Mouse (Mus musculus) G1E (cell line): Measurements from ENCODE around the gene Gm20809. TPM values are rescaled to one million over a fixed set of nuclear protein-coding genes. Genes with fewer than 3 reads are reported as not detected.
"Not testable (repeated sequence)": the region's sequence is repeated elsewhere in the genome, so short reads cannot be mapped to it uniquely, and the experiment has no call there.

ENCODE experiments used
- ATAC-seq: 2 replicates; pipeline ENCODE4 v1.8.0; 2016; ENCODE audit warnings: mild to moderate bottlenecking; ENCODE audit not compliant: insufficient number of reproducible peaks, poor library complexity, low FRiP score, severe bottlenecking; ENCODE audit errors: extremely low read depth
- DNase-seq: peaks from one replicate; pipeline ENCODE4 v3.0.0; 2012; ENCODE audit warnings: low spot score
- H3K27me3 ChIP-seq: 2 replicates; pipeline ENCODE4 v1.6.1; 2012; ENCODE audit warnings: mild to moderate bottlenecking, low read length, inconsistent platforms; ENCODE audit not compliant: insufficient read depth
- H3K36me3 ChIP-seq: replicated peaks from 2 replicates; pipeline ENCODE3; 2012; ENCODE audit warnings: mild to moderate bottlenecking, inconsistent platforms
- H3K4me1 ChIP-seq: 2 replicates; pipeline ENCODE4 v1.6.1; 2012; ENCODE audit warnings: low read depth, low read length, inconsistent platforms, mixed read lengths; ENCODE audit not compliant: insufficient read depth
- H3K4me3 ChIP-seq: 2 replicates; pipeline ENCODE4 v1.5.1; 2012; ENCODE audit warnings: low read depth, mild to moderate bottlenecking, inconsistent platforms, low read length, moderate library complexity, mixed read lengths
- H3K9me3 ChIP-seq: replicated peaks from 2 replicates; pipeline ENCODE4 v1.6.1; 2012; ENCODE audit warnings: inconsistent platforms
- polyA plus RNA-seq: library from polyadenylated mRNA; stranded (reverse); fragments of >175 nt; gene quantifications from 2 replicates; pipeline ENCODE4 v1.2.3, GENCODE M21; 2012
- total RNA-seq, 2 experiments: library from RNA; stranded (forward) in 1 of 2; stranded (reverse) in 1 of 2; fragments of 200-1000 nt in 1 of 2; fragments of >200 nt in 1 of 2; fragmentation: Nextera tagmentation in 1 of 2; gene quantifications; 2 replicates each; pipeline ENCODE4 v1.2.3; 2014 to 2017

Gene Gm20809
- total RNA-seq (2014; fragmentation: Nextera tagmentation) (not detected in 2 replicates), total RNA-seq (2017) (not detected in 2 replicates), polyA plus RNA-seq (not detected in 2 replicates)

DNA sequence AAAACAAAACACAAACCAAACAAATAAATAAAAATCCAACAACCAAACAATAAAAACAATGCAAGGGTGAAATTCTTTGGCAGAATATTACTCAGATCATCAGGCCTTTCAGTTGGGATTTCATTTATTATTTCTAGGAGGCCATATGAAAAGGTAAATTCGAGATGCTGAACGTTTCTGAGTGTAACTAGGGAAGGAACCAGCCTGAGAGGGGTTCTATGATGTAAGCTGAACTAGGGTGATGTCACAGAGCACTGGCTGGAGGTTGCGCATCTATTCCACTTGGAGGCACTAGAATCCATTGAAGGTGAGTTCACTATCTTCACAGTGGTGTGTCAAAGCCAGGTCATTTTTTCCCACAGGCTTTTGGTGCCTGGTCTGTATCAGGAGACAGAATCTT, at the start of gene Gm20809:
Gene Gm20809, plus strand, starts transcription at position 301 of the 400 bp plus-strand sequence.
- ATAC-seq, H3K36me3 ChIP-seq, H3K4me1 ChIP-seq, DNase-seq, H3K27me3 ChIP-seq, H3K4me3 ChIP-seq, H3K9me3 ChIP-seq: not testable (repeated sequence)
